Mouse (Mus musculus) ES-E14 (cell line): ENCODE measurements around the gene Tox4. TPM values are rescaled to one million over a fixed set of nuclear protein-coding genes. Genes with fewer than 3 reads are reported as not detected.
A peak's percentile ranks its signal among the peaks of the same experiment; 100 is the strongest.

Source experiments
- DNase-seq: peaks from one replicate; pipeline ENCODE4 v3.0.0-alpha.2; 2013; ENCODE audit warnings: low read depth, low spot score
- H3K27ac ChIP-seq: 2 replicates; pipeline ENCODE4 v1.5.1; 2012; ENCODE audit warnings: low read depth, mild to moderate bottlenecking, low read length, moderate library complexity, mixed read lengths; ENCODE audit not compliant: poor library complexity, insufficient read depth, severe bottlenecking
- H3K36me3 ChIP-seq: 2 replicates; pipeline ENCODE4 v1.6.1; 2012; ENCODE audit warnings: mild to moderate bottlenecking, low read length, moderate library complexity, mixed read lengths; ENCODE audit not compliant: control insufficient read depth, poor library complexity, insufficient read depth, severe bottlenecking
- H3K4me1 ChIP-seq, 2 experiments: fragments of 150-350 bp in 1 of 2; sonication (generic) in 1 of 2; 2 replicates each; pipeline ENCODE4 v1.6.1; 2012; ENCODE audit warnings: low read length in 2 of 2, mild to moderate bottlenecking in 1 of 2, mixed read lengths in 1 of 2; ENCODE audit not compliant: control insufficient read depth in 2 of 2, insufficient read depth in 2 of 2, poor library complexity in 1 of 2
- H3K4me3 ChIP-seq, 2 experiments: fragments of 150-350 bp in 1 of 2; sonication (generic) in 1 of 2; 2 replicates each; pipeline ENCODE4 v1.5.1; 2012; ENCODE audit warnings: low read length in 2 of 2, low read depth in 1 of 2, mild to moderate bottlenecking in 1 of 2, mixed read lengths in 1 of 2; ENCODE audit not compliant: insufficient read depth in 1 of 2, poor library complexity in 1 of 2, severe bottlenecking in 1 of 2
- H3K9ac ChIP-seq: 2 replicates; pipeline ENCODE4 v1.6.1; 2012; ENCODE audit warnings: low read depth, mild to moderate bottlenecking, low read length, mixed read lengths; ENCODE audit not compliant: poor library complexity, insufficient read depth, severe bottlenecking
- H3K9me3 ChIP-seq: fragments of 150-350 bp; sonication (generic); 2 replicates; pipeline ENCODE4 v1.6.1; 2012; ENCODE audit warnings: low read depth, mild to moderate bottlenecking, low read length; ENCODE audit not compliant: control insufficient read depth, insufficient read depth
- CHD2 ChIP-seq: IDR thresholded peaks from 2 replicates; pipeline ENCODE4 v1.6.1; 2014; ENCODE audit warnings: mild to moderate bottlenecking, low read depth, low read length, inconsistent platforms
- HCFC1 ChIP-seq: IDR thresholded peaks from 2 replicates; pipeline ENCODE4 v1.6.1; 2012; ENCODE audit warnings: low read length, inconsistent platforms, borderline replicate concordance; ENCODE audit not compliant: insufficient read depth
- MAFK ChIP-seq: IDR thresholded peaks from 2 replicates; pipeline ENCODE4 v1.6.1; 2014; ENCODE audit warnings: mild to moderate bottlenecking, low read depth, low read length, inconsistent platforms; ENCODE audit not compliant: insufficient read depth
- ZC3H11A ChIP-seq: IDR thresholded peaks from 2 replicates; pipeline ENCODE4 v1.6.1; 2012; ENCODE audit warnings: low read depth, mild to moderate bottlenecking, inconsistent platforms, low read length, borderline replicate concordance
- ZNF384 ChIP-seq: IDR thresholded peaks from 2 replicates; pipeline ENCODE4 v1.6.1; 2012; ENCODE audit warnings: low read depth, low read length, inconsistent platforms
- in situ Hi-C, 2 experiments: fragments of 600-800 bp; cut with MboI; formaldehyde crosslinking; loops; one replicate each; pipeline ENCODE4 v1.15.1; 2025; ENCODE audit warnings: low sequenced_read_pairs in 2 of 2, inconsistent platforms in 1 of 2; ENCODE audit not compliant: unreplicated experiment in 2 of 2
- total RNA-seq: library from RNA; depleted of rRNA; stranded (reverse); fragments of 300-350 nt; gene quantifications from 2 replicates; pipeline ENCODE4 v1.2.3, GENCODE M21; 2012

Tox4 gene
- total RNA-seq, 1 experiment: 21.3 TPM

GRCm38 (mm10) chr14:52315283-52315780 lies 36.4 kb downstream of the Tox4 start:
- Histone ChIP-seq H3K9ac (peak overlapping the region; percentile 77), H3K9me3 (no peaks in the 10 kb centered on the region), H3K4me1 (peaks cover 2 to 21% of the 10 kb centered on the region in 2 experiments; a peak in 3 of 4 replicates), H3K36me3 (peaks cover 16% of the 10 kb centered on the region; the same call in 1 of the 2 replicates), H3K4me3 (peak overlapping the region; percentile 73 to 98), H3K27ac (no peak overlapping the region; the same call in 1 of the 2 replicates)
- DNase-seq: no peak
- in situ Hi-C loops: no loop called here
- TF ChIP-seq MAFK: no peak
- no peak for TF ChIP-seq ZC3H11A
- TF ChIP-seq HCFC1: no peak
- no peak for TF ChIP-seq ZNF384
- TF ChIP-seq CHD2: no peak

- peak overlapping the region; percentile 73 to 98 for H3K4me3 ChIP-seq
- H3K4me1 ChIP-seq: peaks cover 2 to 21% of the 10 kb centered on the region in 2 experiments; a peak in 3 of 4 replicates
- in situ Hi-C loops: no loop called here
- no peak for DNase-seq
- peak overlapping the region; percentile 22; the same call in 1 of the 2 replicates for H3K27ac ChIP-seq
- H3K9me3 ChIP-seq: no peaks in the 10 kb centered on the region
- peaks cover 16% of the 10 kb centered on the region; the same call in 1 of the 2 replicates for H3K36me3 ChIP-seq
- peak overlapping the region; percentile 77 for H3K9ac ChIP-seq
- no peak for TF ChIP-seq ZC3H11A
- 0 out of 2 replicates have a peak, but pooled peaks have one; percentile 44 for TF ChIP-seq HCFC1
- TF ChIP-seq CHD2: no peak
- no peak for TF ChIP-seq ZNF384
- TF ChIP-seq MAFK: no peak
Observed at GRCm38 (mm10) chr14:52315792-52316440, 37.0 kb downstream of the Tox4 start.

GRCm38 (mm10) chr14:52316441-52317225 lies 37.7 kb downstream of the Tox4 start:
- Histone ChIP-seq H3K9ac (no peak overlapping the region), H3K36me3 (peaks cover 16% of the 10 kb centered on the region; the same call in 1 of the 2 replicates), H3K9me3 (no peaks in the 10 kb centered on the region), H3K27ac (no peak overlapping the region; the same call in 1 of the 2 replicates), H3K4me3 (peak overlapping the region; percentile 73 to 98), H3K4me1 (peaks cover 2 to 21% of the 10 kb centered on the region in 2 experiments; a peak in 3 of 4 replicates)
- TF ChIP-seq MAFK (no peak), HCFC1 (no peak), CHD2 (no peak), ZNF384 (no peak), ZC3H11A (no peak)
- DNase-seq: no peak
- in situ Hi-C loops: no loop called here

- no peaks in the 10 kb centered on the region; the same call in 1 of the 2 replicates for H3K36me3 ChIP-seq
Observed at GRCm38 (mm10) chr14:52319361-52319760, 40.4 kb downstream of the Tox4 start.

More at GRCm38 (mm10) chr14:52319361-52319760, 40.4 kb downstream of the Tox4 start:
- Histone ChIP-seq H3K4me3 (no peak overlapping the region), H3K9ac (no peak overlapping the region), H3K9me3 (no peaks in the 10 kb centered on the region), H3K4me1 (peaks cover 2 to 9% of the 10 kb centered on the region in 2 experiments; a peak in 3 of 4 replicates), H3K27ac (no peak overlapping the region)
- DNase-seq: no peak
- in situ Hi-C loops: no loop called here
- TF ChIP-seq ZC3H11A (no peak), CHD2 (no peak), HCFC1 (no peak), ZNF384 (no peak), MAFK (no peak)
